Mouse (Mus musculus) urinary bladder, postnatal 36 days (tissue): ENCODE measurements around the gene Calhm2.

Source experiments
- DNase-seq, 2 experiments: peaks; one replicate each; pipeline ENCODE4 v3.0.0; 2022; ENCODE audit warnings: low spot score in 2 of 2, mixed read lengths in 1 of 2

The Calhm2 gene

DNA sequence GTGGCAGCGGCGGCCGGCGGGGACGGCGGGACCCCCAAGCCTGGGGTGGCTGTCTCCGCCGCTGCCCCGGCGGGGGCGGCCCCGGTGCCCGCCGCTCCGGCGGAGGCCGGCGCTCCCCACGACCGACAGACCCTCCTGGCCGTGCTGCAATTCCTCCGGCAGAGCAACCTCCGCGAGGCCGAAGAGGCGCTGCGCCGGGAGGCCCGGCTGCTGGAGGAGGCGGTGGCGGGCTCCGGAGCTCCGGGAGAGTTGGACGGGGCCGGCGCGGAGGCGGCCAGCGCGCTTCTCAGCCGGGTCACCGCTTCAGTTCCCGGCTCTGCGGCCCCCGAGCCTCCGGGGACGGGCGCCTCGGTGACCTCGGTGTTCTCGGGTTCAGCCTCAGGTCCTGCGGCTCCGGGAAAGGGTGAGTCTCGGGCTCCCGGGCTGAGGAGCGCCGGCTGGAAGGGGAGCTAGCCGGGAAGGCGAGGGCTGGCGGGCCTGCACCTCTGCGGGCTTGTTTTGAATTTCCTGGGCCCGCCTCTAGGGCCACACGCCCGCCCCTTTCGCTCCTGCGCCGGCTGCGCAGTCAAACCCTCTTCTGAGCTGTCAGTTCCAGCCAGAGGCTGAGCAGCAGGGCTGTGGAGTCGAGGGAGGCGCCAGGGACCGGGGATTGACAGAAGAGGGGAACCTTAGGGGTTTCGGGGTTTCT lies 70.0 kb downstream of the Calhm2 start:
- peak; percentile 71 to 86 for DNase-seq

DNA sequence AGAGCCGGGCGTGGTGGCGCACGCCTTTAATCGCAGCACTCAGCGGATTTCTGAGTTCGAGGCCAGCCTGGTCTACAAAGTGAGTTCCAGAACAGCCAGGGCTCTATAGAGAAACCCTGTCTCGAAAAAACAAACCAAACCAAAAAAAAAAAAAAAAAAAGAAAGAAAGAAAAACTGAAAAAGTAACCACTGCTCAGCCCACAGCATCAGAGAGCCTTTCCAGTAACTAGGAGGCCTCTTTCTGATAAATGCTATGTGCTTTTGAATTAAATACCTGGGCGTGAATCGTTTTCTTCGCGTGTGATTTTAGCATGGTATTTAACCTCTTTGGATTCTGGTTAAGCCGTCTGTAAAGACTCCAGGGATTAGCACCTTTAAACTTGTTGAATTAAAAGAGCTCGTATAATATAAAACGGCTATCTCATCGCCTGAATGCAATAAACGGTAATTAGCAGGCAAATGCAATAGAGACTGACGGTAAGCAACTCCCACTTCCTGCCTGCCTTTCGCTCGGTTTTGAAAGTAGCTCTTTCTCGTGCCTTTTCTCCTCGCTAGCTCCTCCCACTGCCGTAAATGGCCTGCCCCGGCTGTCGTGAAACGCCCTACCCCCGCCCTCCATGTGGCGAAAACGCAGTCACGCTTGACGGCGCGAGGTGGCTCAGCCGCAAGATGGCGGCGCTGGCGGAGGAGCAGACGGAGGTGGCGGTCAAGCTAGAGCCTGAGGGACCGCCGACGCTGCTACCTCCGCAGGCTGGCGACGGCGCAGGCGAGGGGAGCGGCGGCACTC lies 70.8 kb downstream of the Calhm2 start, which contains the start of gene Taf5:
TSS of gene Taf5 (plus strand) at position 651 of the 787 bp plus-strand sequence.
- peak; percentile 98 for DNase-seq

DNA sequence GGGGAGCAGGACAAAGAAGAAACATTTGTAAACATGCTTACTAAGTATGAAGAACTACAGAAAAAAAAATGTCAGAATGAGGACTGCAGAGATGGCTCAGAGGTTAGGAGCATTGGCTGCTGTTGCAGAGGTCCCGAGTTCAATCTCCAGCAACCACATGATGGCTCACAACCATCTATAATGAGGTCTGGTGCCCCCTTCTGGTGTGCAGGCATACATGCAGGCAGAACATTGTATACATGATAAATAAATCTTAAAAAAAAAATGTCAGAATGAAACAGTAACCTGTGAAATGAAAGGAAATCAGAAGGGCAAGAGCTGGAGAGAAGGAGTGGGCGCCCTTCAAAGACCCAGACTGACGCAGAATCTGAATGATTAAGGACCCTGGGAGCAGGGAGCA lies 72.2 kb downstream of the Calhm2 start:
- no peak for DNase-seq

DNA sequence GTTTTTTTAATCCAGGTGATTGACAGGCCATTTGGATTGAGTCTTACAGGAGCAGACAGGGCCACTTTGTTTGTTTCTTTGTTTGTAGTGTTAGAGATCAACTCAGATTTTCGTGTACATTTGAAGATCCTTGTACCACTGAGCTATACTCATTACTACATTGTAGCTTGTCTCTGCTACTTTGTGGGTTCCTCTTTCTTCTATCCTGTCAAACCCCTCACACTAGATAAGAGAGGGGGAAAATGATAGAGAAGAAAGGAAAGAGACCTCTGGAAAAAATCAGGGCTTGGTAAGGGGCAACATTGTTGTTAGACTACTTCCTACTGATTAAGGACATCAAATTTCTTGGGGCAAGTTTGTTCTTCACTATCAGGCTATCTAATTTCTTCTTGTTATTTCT lies 80.4 kb downstream of the Calhm2 start:
- no peak for DNase-seq
